ENCODE assay signal across 9 mouse cellular contexts in the genomic region with DNA sequence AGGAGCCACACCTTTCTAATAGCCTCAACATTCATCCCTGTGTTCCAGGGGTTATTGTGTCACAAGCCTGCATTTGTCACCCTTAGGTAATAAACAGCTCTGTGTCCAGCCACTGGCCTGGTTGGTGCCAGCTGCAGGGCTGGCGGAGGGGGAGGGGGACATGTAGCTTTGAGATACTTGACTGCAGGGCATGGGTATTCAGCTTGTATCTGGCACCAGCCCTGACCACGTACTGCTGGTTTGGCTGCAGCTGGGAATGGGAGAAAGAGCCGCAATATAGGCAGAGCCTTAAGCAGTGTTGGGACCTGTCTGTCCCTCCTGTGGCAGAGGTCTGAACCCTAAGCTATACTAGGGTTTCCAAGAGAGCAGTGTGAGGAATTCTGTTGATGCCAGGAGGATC. TPM values are rescaled to one million over a fixed set of nuclear protein-coding genes. Genes with fewer than 3 reads are reported as not detected.
DNase-seq lines count a peak whose midpoint lies in the region; ATAC-seq and TF ChIP-seq lines count a peak whose summit lies in the region.
"Had no signal": no experiment of that assay in that cellular context is flagged by ENCODE, and none has a peak within 500 bp of the region (broad histone marks: within the 10 kb centered on the region; RNA-seq: fewer than 3 reads in every experiment).

No protein-coding gene starts in this region.

- 74% methylated on average over 3 of the region's 3 CpGs for WGBS in heart, embryonic 16.5 days
- WGBS in limb, embryonic 15.5 days = 59% methylated on average over 3 of the region's 3 CpGs
- 82% methylated on average over 3 of the region's 3 CpGs for WGBS in limb, embryonic 10.5 days
- WGBS in kidney, postnatal 0 days = 76% methylated on average over 3 of the region's 3 CpGs

- no peak overlapping the region for H3K4me3 ChIP-seq in heart, embryonic 16.5 days (ENCODE audit: low read length)
- H3K4me3 ChIP-seq in limb, embryonic 15.5 days = no peak overlapping the region
- no peak overlapping the region for H3K4me3 ChIP-seq in limb, embryonic 10.5 days
- no peak overlapping the region for H3K4me3 ChIP-seq in kidney, postnatal 0 days (replicated peaks; ENCODE audit: low read depth, low read length)
- H3K4me3 ChIP-seq: embryonic facial prominence, embryonic 12.5 days; liver, embryonic 13.5 days had no signal

- TF ChIP-seq CTCF in kidney, postnatal 0 days (IDR thresholded peaks at IDR 0.05; ENCODE audit: low read depth) = no peak

- H3K27me3 ChIP-seq in heart, embryonic 16.5 days (ENCODE audit: control insufficient read depth, insufficient read depth, low read length) = no peaks in the 10 kb centered on the region
- no peaks in the 10 kb centered on the region for H3K27me3 ChIP-seq in limb, embryonic 15.5 days
- H3K27me3 ChIP-seq in limb, embryonic 10.5 days (ENCODE audit: low read depth, poor library complexity, severe bottlenecking) = no peaks in the 10 kb centered on the region
- H3K27me3 ChIP-seq in kidney, postnatal 0 days (ENCODE audit: insufficient read depth, low read length) = no peaks in the 10 kb centered on the region
- H3K27me3 ChIP-seq: embryonic facial prominence, embryonic 12.5 days; liver, embryonic 13.5 days had no signal

- H3K9ac ChIP-seq in heart, embryonic 16.5 days (ENCODE audit: low read length) = no peak overlapping the region
- no peak overlapping the region for H3K9ac ChIP-seq in limb, embryonic 15.5 days
- no peak overlapping the region for H3K9ac ChIP-seq in kidney, postnatal 0 days (ENCODE audit: low read depth, low read length)
- H3K9ac ChIP-seq: embryonic facial prominence, embryonic 12.5 days; liver, embryonic 13.5 days had no signal

- ATAC-seq in heart, embryonic 16.5 days (replicated peaks; ENCODE audit: extremely low read depth, insufficient read depth, low FRiP score) = no peak
- ATAC-seq in limb, embryonic 15.5 days (ENCODE audit: insufficient number of reproducible peaks, low FRiP score, low TSS enrichment, low read depth) = no peak
- ATAC-seq in kidney, postnatal 0 days (replicated peaks; ENCODE audit: low FRiP score, low read depth) = no peak

- peak overlapping the region; percentile 17; the same call in 1 of the 2 replicates for H3K27ac ChIP-seq in heart, embryonic 16.5 days (ENCODE audit: low read length)
- 0 out of 2 replicates have a peak overlapping the region, but pooled peaks have one; percentile 59 for H3K27ac ChIP-seq in limb, embryonic 15.5 days
- H3K27ac ChIP-seq in limb, embryonic 10.5 days = no peak overlapping the region
- H3K27ac ChIP-seq in kidney, postnatal 0 days = 0 out of 2 replicates have a peak overlapping the region, but pooled peaks have one; percentile 50
- H3K27ac ChIP-seq: embryonic facial prominence, embryonic 12.5 days; liver, embryonic 13.5 days had no signal

- no peak for DNase-seq in heart, adult 8-10 months (ENCODE audit: low spot score)
- DNase-seq in limb, embryonic 10.5 days (ENCODE audit: low spot score) = no peak
- DNase-seq in adipocyte (ENCODE audit: low spot score) = peak; percentile 71
- DNase-seq in kidney, postnatal 0 days (ENCODE audit: low spot score) = no peak
- DNase-seq in gastrocnemius, postnatal 25 days = no peak
- DNase-seq: liver, embryonic 13.5 days had no signal

- H3K9me3 ChIP-seq in heart, embryonic 16.5 days (replicated peaks; ENCODE audit: control insufficient read depth, low read length) = no peaks in the 10 kb centered on the region
- no peaks in the 10 kb centered on the region for H3K9me3 ChIP-seq in limb, embryonic 15.5 days
- no peaks in the 10 kb centered on the region for H3K9me3 ChIP-seq in limb, embryonic 10.5 days (replicated peaks)
- H3K9me3 ChIP-seq in kidney, postnatal 0 days (replicated peaks; ENCODE audit: low read length) = no peaks in the 10 kb centered on the region
- H3K9me3 ChIP-seq: embryonic facial prominence, embryonic 12.5 days had no signal

- no peak overlapping the region for H3K4me2 ChIP-seq in heart, embryonic 16.5 days (ENCODE audit: low read depth, low read length)
- H3K4me2 ChIP-seq in limb, embryonic 15.5 days = no peak overlapping the region
- no peak overlapping the region for H3K4me2 ChIP-seq in kidney, postnatal 0 days (ENCODE audit: low read length)
- H3K4me2 ChIP-seq: embryonic facial prominence, embryonic 12.5 days; liver, embryonic 13.5 days had no signal

- peaks cover 16% of the 10 kb centered on the region for H3K4me1 ChIP-seq in heart, embryonic 16.5 days (ENCODE audit: control insufficient read depth, insufficient read depth, low read length)
- peaks cover 10% of the 10 kb centered on the region for H3K4me1 ChIP-seq in limb, embryonic 15.5 days
- H3K4me1 ChIP-seq in limb, embryonic 10.5 days = peaks cover 13% of the 10 kb centered on the region
- H3K4me1 ChIP-seq in kidney, postnatal 0 days (replicated peaks; ENCODE audit: insufficient read depth, low read length) = peaks cover 8% of the 10 kb centered on the region

- H3K36me3 ChIP-seq in heart, embryonic 16.5 days (ENCODE audit: control insufficient read depth, insufficient read depth) = peaks cover 7% of the 10 kb centered on the region; the same call in 1 of the 2 replicates
- H3K36me3 ChIP-seq in limb, embryonic 15.5 days = peaks cover 22% of the 10 kb centered on the region
- H3K36me3 ChIP-seq in limb, embryonic 10.5 days = peaks cover 20% of the 10 kb centered on the region
- peaks cover 13% of the 10 kb centered on the region for H3K36me3 ChIP-seq in kidney, postnatal 0 days (ENCODE audit: insufficient read depth, low read length)
- H3K36me3 ChIP-seq: embryonic facial prominence, embryonic 12.5 days had no signal

RNA-seq across cellular contexts. Expression of a gene that starts 51.4 kb away (rescaled TPM):
- 6.8 and 9.5 TPM in 2 replicates for polyA plus RNA-seq in heart, embryonic 16.5 days (2015; fragmentation: Nextera tagmentation; extraction: Ambion mirVana)
- 10 to 100 TPM; 11.4 to 14.3 (median 13.2) TPM for total RNA-seq in heart, adult 8-10 months (2022)
- polyA plus RNA-seq in limb, embryonic 15.5 days (2015; fragmentation: Nextera tagmentation; extraction: Ambion mirVana) = 6.0 and 8.0 TPM in 2 replicates
- 5.7 and 6.2 TPM in 2 replicates for polyA plus RNA-seq in limb, embryonic 10.5 days (2016; fragmentation: Nextera tagmentation; extraction: Ambion mirVana)
- polyA plus RNA-seq in kidney, postnatal 0 days (2015; fragmentation: Nextera tagmentation; extraction: Ambion mirVana) = 14.9 and 17.7 TPM in 2 replicates
- total RNA-seq in gastrocnemius, postnatal 25 days (2021) = 1 to 10 TPM; 6.1 to 7.6 TPM
